Mouse (Mus musculus): ENCODE data around the gene 1700016K19Rik. TPM values are rescaled to one million over a fixed set of nuclear protein-coding genes. Genes with fewer than 3 reads are reported as not detected.

Gene 1700016K19Rik
- total RNA-seq (2021) = not detected

GRCm38 (mm10) chr11:75999440-76000155, at the start of gene 1700016K19Rik:
Gene 1700016K19Rik (plus strand): TSS chr11:75999912.
- peak; percentile 79 for DNase-seq

GRCm38 (mm10) chr11:75950459-75950858, 49.3 kb upstream of the 1700016K19Rik start:
- no peak for DNase-seq

GRCm38 (mm10) chr11:75951895-75952294, 47.8 kb upstream of the 1700016K19Rik start:
- DNase-seq = no peak

- no peak for DNase-seq
Observed at GRCm38 (mm10) chr11:75954896-75955295, 44.8 kb upstream of the 1700016K19Rik start.

GRCm38 (mm10) chr11:75956651-75957050, 43.1 kb upstream of the 1700016K19Rik start:
- no peak for DNase-seq

GRCm38 (mm10) chr11:75957124-75957832, 42.4 kb upstream of the 1700016K19Rik start:
- no peak for DNase-seq

GRCm38 (mm10) chr11:75961782-75962181, 37.9 kb upstream of the 1700016K19Rik start:
- DNase-seq = no peak

- no peak for DNase-seq
Observed at GRCm38 (mm10) chr11:75963730-75964475, 35.8 kb upstream of the 1700016K19Rik start.

GRCm38 (mm10) chr11:75964476-75964730, 35.3 kb upstream of the 1700016K19Rik start:
- DNase-seq = no peak

- no peak for DNase-seq
Observed at GRCm38 (mm10) chr11:75965674-75966400, 33.9 kb upstream of the 1700016K19Rik start.

GRCm38 (mm10) chr11:75966401-75967372, 33.0 kb upstream of the 1700016K19Rik start:
- DNase-seq = peak; percentile 85

GRCm38 (mm10) chr11:75968761-75969160, 31.0 kb upstream of the 1700016K19Rik start:
- DNase-seq = no peak

- DNase-seq = no peak
Observed at GRCm38 (mm10) chr11:75970629-75971028, 29.1 kb upstream of the 1700016K19Rik start.

GRCm38 (mm10) chr11:75972188-75972587, 27.5 kb upstream of the 1700016K19Rik start:
- DNase-seq = no peak

- DNase-seq = no peak
Observed at GRCm38 (mm10) chr11:75972916-75973567, 26.7 kb upstream of the 1700016K19Rik start.

GRCm38 (mm10) chr11:75973988-75974387, 25.7 kb upstream of the 1700016K19Rik start:
- DNase-seq = no peak

GRCm38 (mm10) chr11:75976748-75977147, 23.0 kb upstream of the 1700016K19Rik start:
- no peak for DNase-seq

GRCm38 (mm10) chr11:75978051-75978450, 21.7 kb upstream of the 1700016K19Rik start:
- DNase-seq = no peak

- no peak for DNase-seq
Observed at GRCm38 (mm10) chr11:75980413-75980812, 19.3 kb upstream of the 1700016K19Rik start.

GRCm38 (mm10) chr11:75983194-75983593, 16.5 kb upstream of the 1700016K19Rik start:
- DNase-seq = no peak

GRCm38 (mm10) chr11:75984581-75984980, 15.1 kb upstream of the 1700016K19Rik start:
- DNase-seq = no peak
